Mouse (Mus musculus): Measurements from ENCODE around the gene Slc6a16. TPM values are rescaled to one million over a fixed set of nuclear protein-coding genes. Genes with fewer than 3 reads are reported as not detected.

The Slc6a16 gene
- polyA plus RNA-seq, 1 experiment from 2014 or later, result 0.09 TPM

GRCm38 (mm10) chr7:45259281-45259680 lies 18.4 kb downstream of the Slc6a16 start:
- no peak for ATAC-seq (replicated peaks; ENCODE audit: extremely low read depth, insufficient read depth, low FRiP score)
- Histone ChIP-seq H3K27me3 (ENCODE audit: control insufficient read depth, insufficient read depth, low read length) (no peaks in the 10 kb centered on the region), H3K4me3 (ENCODE audit: low read length) (no peak overlapping the region), H3K4me2 (ENCODE audit: low read depth, low read length) (no peak overlapping the region), H3K4me1 (ENCODE audit: control insufficient read depth, insufficient read depth, low read length) (peaks cover 19% of the 10 kb centered on the region), H3K9me3 (replicated peaks; ENCODE audit: control insufficient read depth, low read length) (no peaks in the 10 kb centered on the region), H3K36me3 (ENCODE audit: control insufficient read depth, insufficient read depth) (no peaks in the 10 kb centered on the region), H3K9ac (ENCODE audit: low read length) (no peak overlapping the region), H3K27ac (ENCODE audit: low read length) (no peak overlapping the region)
- 87% methylated on average over 8 of the region's 8 CpGs for WGBS

DNA sequence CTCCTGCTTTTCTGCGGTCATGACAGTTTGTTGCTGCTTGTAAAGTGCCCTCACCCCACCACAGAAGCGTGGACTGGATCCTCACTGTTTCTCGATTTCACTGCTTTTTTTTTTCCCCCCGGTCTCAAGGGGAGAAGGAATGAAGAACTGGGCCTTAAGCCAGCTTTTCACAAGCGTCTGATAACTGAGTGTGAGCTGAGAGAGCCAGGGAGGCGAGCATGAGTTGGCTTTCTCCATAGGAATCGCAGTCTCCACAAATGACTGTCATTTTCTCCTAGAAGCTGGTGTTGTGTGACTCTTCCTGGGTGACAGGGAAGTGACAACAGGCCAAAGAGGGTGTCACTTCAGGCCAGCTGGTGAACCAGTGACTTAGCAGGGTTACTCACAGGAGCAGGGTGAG lies 21.4 kb downstream of the Slc6a16 start:
- H3K36me3 ChIP-seq (ENCODE audit: control insufficient read depth, insufficient read depth), result no peaks in the 10 kb centered on the region
- H3K9ac ChIP-seq (ENCODE audit: low read length), result no peak overlapping the region
- H3K27ac ChIP-seq (ENCODE audit: low read length), result peak overlapping the region; percentile 58
- peak; percentile 57 for ATAC-seq (replicated peaks; ENCODE audit: extremely low read depth, insufficient read depth, low FRiP score)
- no peaks in the 10 kb centered on the region for H3K9me3 ChIP-seq (replicated peaks; ENCODE audit: control insufficient read depth, low read length)
- H3K4me1 ChIP-seq (ENCODE audit: control insufficient read depth, insufficient read depth, low read length), result peaks cover 19% of the 10 kb centered on the region
- 21% methylated on average over 7 of the region's 7 CpGs for WGBS
- H3K4me3 ChIP-seq (ENCODE audit: low read length), result no peak overlapping the region
- no peaks in the 10 kb centered on the region for H3K27me3 ChIP-seq (ENCODE audit: control insufficient read depth, insufficient read depth, low read length)
- peak overlapping the region; percentile 17; the same call in 1 of the 2 replicates for H3K4me2 ChIP-seq (ENCODE audit: low read depth, low read length)

GRCm38 (mm10) chr7:45263006-45263607 lies 22.2 kb downstream of the Slc6a16 start:
- no peak for ATAC-seq (replicated peaks; ENCODE audit: extremely low read depth, insufficient read depth, low FRiP score)
- peak overlapping the region; percentile 58; the same call in 1 of the 2 replicates for H3K27ac ChIP-seq (ENCODE audit: low read length)
- 51% methylated on average over 7 of the region's 7 CpGs for WGBS
- H3K4me1 ChIP-seq (ENCODE audit: control insufficient read depth, insufficient read depth, low read length), result peaks cover 17% of the 10 kb centered on the region
- no peaks in the 10 kb centered on the region for H3K9me3 ChIP-seq (replicated peaks; ENCODE audit: control insufficient read depth, low read length)
- H3K4me2 ChIP-seq (ENCODE audit: low read depth, low read length), result no peak overlapping the region
- no peaks in the 10 kb centered on the region for H3K36me3 ChIP-seq (ENCODE audit: control insufficient read depth, insufficient read depth)
- no peak overlapping the region for H3K4me3 ChIP-seq (ENCODE audit: low read length)
- H3K9ac ChIP-seq (ENCODE audit: low read length), result no peak overlapping the region
- no peaks in the 10 kb centered on the region for H3K27me3 ChIP-seq (ENCODE audit: control insufficient read depth, insufficient read depth, low read length)

DNA sequence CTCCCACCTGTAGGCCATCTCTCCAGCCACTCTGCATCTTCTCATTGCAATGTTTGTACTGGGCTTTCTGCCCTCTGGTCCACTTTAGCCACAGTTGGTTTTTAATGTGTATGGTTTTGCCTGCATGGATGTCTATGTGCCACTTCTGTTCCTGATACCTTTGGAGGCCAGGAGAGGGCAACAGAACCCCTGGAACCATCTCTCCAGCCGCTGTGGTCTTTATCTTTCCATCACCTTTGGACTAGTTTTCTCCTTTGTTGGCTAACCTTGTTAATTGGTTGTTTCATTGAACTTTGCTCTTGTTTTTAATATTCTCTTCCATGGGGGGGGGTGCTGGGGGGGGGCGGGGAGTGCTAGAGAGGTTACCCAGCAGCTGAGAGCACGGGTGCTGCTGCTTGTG lies 23.5 kb downstream of the Slc6a16 start:
- Histone ChIP-seq H3K27me3 (ENCODE audit: control insufficient read depth, insufficient read depth, low read length) (no peaks in the 10 kb centered on the region), H3K36me3 (ENCODE audit: control insufficient read depth, insufficient read depth) (no peaks in the 10 kb centered on the region), H3K4me1 (ENCODE audit: control insufficient read depth, insufficient read depth, low read length) (peaks cover 17% of the 10 kb centered on the region), H3K4me3 (ENCODE audit: low read length) (no peak overlapping the region), H3K9me3 (replicated peaks; ENCODE audit: control insufficient read depth, low read length) (no peaks in the 10 kb centered on the region), H3K27ac (ENCODE audit: low read length) (no peak overlapping the region), H3K4me2 (ENCODE audit: low read depth, low read length) (no peak overlapping the region), H3K9ac (ENCODE audit: low read length) (no peak overlapping the region)
- WGBS, result 69% methylated on average over 3 of the region's 3 CpGs
- no peak for ATAC-seq (replicated peaks; ENCODE audit: extremely low read depth, insufficient read depth, low FRiP score)

DNA sequence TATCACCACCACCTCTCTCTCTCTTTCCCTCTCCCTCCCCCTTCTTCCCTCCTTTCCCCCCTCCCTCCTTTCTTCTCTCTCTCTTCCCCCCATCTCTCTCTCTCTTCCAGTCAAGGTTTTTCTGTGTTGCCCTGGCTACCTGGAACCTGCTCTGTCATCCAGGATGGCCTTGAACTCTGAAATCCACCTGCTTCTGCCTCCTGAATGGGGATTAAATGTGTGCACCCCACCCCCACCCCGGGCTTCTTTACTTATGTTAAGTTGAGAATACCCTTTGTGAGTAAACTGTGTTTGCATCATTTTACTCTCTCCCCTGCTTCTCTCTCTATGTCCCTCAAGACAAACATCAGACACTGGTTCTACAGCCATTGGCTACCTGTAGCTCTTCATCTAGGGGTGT lies 24.6 kb downstream of the Slc6a16 start:
- Histone ChIP-seq H3K4me3 (ENCODE audit: low read length) (no peak overlapping the region), H3K36me3 (ENCODE audit: control insufficient read depth, insufficient read depth) (no peaks in the 10 kb centered on the region), H3K4me2 (ENCODE audit: low read depth, low read length) (no peak overlapping the region), H3K4me1 (ENCODE audit: control insufficient read depth, insufficient read depth, low read length) (peaks cover 17% of the 10 kb centered on the region), H3K27ac (ENCODE audit: low read length) (no peak overlapping the region), H3K9me3 (replicated peaks; ENCODE audit: control insufficient read depth, low read length) (no peaks in the 10 kb centered on the region), H3K9ac (ENCODE audit: low read length) (no peak overlapping the region), H3K27me3 (ENCODE audit: control insufficient read depth, insufficient read depth, low read length) (no peaks in the 10 kb centered on the region)
- 56% methylated on average over 1 of the region's 1 CpGs for WGBS
- no peak for ATAC-seq (replicated peaks; ENCODE audit: extremely low read depth, insufficient read depth, low FRiP score)

GRCm38 (mm10) chr7:45272786-45273412 lies 32.0 kb downstream of the Slc6a16 start:
- no peak for ATAC-seq (replicated peaks; ENCODE audit: extremely low read depth, insufficient read depth, low FRiP score)
- H3K27ac ChIP-seq (ENCODE audit: low read length), result no peak overlapping the region
- H3K4me2 ChIP-seq (ENCODE audit: low read depth, low read length), result no peak overlapping the region
- no peak overlapping the region for H3K9ac ChIP-seq (ENCODE audit: low read length)
- H3K36me3 ChIP-seq (ENCODE audit: control insufficient read depth, insufficient read depth), result no peaks in the 10 kb centered on the region
- no peak overlapping the region for H3K4me3 ChIP-seq (ENCODE audit: low read length)
- WGBS, result 75% methylated on average over 10 of the region's 10 CpGs
- no peaks in the 10 kb centered on the region for H3K27me3 ChIP-seq (ENCODE audit: control insufficient read depth, insufficient read depth, low read length)
- H3K4me1 ChIP-seq (ENCODE audit: control insufficient read depth, insufficient read depth, low read length), result peaks cover 3% of the 10 kb centered on the region; the same call in 1 of the 2 replicates
- peaks cover 3% of the 10 kb centered on the region; the same call in 1 of the 2 replicates for H3K9me3 ChIP-seq (replicated peaks; ENCODE audit: control insufficient read depth, low read length)

DNA sequence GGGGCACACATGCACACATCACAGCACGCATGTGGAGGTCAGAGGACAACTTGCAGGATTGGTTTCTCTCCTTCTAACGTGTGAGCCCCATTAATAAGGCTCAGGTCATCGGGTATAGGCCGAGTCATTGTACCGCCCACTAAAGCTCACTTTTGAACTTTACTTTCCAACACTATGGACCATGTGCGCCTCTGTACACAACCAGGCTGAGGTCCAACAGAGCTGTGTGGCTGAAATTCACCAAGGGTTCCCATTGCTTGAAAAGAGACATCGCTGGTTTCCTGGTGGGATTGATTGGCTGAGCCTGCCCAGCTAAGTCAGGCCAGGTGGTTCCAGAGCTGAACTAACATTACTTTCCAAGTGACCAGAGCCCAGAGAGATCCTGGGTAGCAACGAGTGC lies 32.8 kb downstream of the Slc6a16 start:
- Histone ChIP-seq H3K9me3 (replicated peaks; ENCODE audit: control insufficient read depth, low read length) (peaks cover 3% of the 10 kb centered on the region; the same call in 1 of the 2 replicates), H3K4me3 (ENCODE audit: low read length) (no peak overlapping the region), H3K27me3 (ENCODE audit: control insufficient read depth, insufficient read depth, low read length) (no peaks in the 10 kb centered on the region), H3K36me3 (ENCODE audit: control insufficient read depth, insufficient read depth) (no peaks in the 10 kb centered on the region), H3K4me2 (ENCODE audit: low read depth, low read length) (no peak overlapping the region), H3K27ac (ENCODE audit: low read length) (no peak overlapping the region), H3K9ac (ENCODE audit: low read length) (no peak overlapping the region), H3K4me1 (ENCODE audit: control insufficient read depth, insufficient read depth, low read length) (peaks cover 3% of the 10 kb centered on the region; the same call in 1 of the 2 replicates)
- no peak for ATAC-seq (replicated peaks; ENCODE audit: extremely low read depth, insufficient read depth, low FRiP score)
- 87% methylated on average over 8 of the region's 8 CpGs for WGBS

GRCm38 (mm10) chr7:45277136-45277760 lies 36.4 kb downstream of the Slc6a16 start, which contains the start of gene Slc6a21:
Gene Slc6a21 (plus strand): TSS chr7:45277513.
- Histone ChIP-seq H3K4me3 (ENCODE audit: low read length) (peak within 1 kb of the TSS; percentile 52), H3K36me3 (ENCODE audit: control insufficient read depth, insufficient read depth) (no peaks in the 10 kb centered on the region), H3K9me3 (replicated peaks; ENCODE audit: control insufficient read depth, low read length) (no peaks in the 10 kb centered on the region), H3K4me1 (ENCODE audit: control insufficient read depth, insufficient read depth, low read length) (peaks cover 3% of the 10 kb centered on the region; the same call in 1 of the 2 replicates), H3K27me3 (ENCODE audit: control insufficient read depth, insufficient read depth, low read length) (no peaks in the 10 kb centered on the region), H3K9ac (ENCODE audit: low read length) (peak within 1 kb of the TSS; percentile 49; the same call in 1 of the 2 replicates), H3K27ac (ENCODE audit: low read length) (no peak within 1 kb of the TSS), H3K4me2 (ENCODE audit: low read depth, low read length) (peak within 1 kb of the TSS; percentile 76)
- 8% methylated on average over 44 of the region's 44 CpGs for WGBS
- no peak for ATAC-seq (replicated peaks; ENCODE audit: extremely low read depth, insufficient read depth, low FRiP score)

GRCm38 (mm10) chr7:45286486-45286885 lies 45.6 kb downstream of the Slc6a16 start:
- no peaks in the 10 kb centered on the region for H3K9me3 ChIP-seq (replicated peaks; ENCODE audit: control insufficient read depth, low read length)
- H3K27me3 ChIP-seq (ENCODE audit: control insufficient read depth, insufficient read depth, low read length), result no peaks in the 10 kb centered on the region
- H3K4me3 ChIP-seq (ENCODE audit: low read length), result no peak overlapping the region
- H3K4me1 ChIP-seq (ENCODE audit: control insufficient read depth, insufficient read depth, low read length), result no peaks in the 10 kb centered on the region
- no peak overlapping the region for H3K9ac ChIP-seq (ENCODE audit: low read length)
- no peak overlapping the region for H3K27ac ChIP-seq (ENCODE audit: low read length)
- no peaks in the 10 kb centered on the region for H3K36me3 ChIP-seq (ENCODE audit: control insufficient read depth, insufficient read depth)
- H3K4me2 ChIP-seq (ENCODE audit: low read depth, low read length), result no peak overlapping the region
- WGBS, result 80% methylated on average over 13 of the region's 13 CpGs
- ATAC-seq (replicated peaks; ENCODE audit: extremely low read depth, insufficient read depth, low FRiP score), result no peak
